Comparison of ENCODE assay signal across 26 mouse cellular contexts in the genomic region with DNA sequence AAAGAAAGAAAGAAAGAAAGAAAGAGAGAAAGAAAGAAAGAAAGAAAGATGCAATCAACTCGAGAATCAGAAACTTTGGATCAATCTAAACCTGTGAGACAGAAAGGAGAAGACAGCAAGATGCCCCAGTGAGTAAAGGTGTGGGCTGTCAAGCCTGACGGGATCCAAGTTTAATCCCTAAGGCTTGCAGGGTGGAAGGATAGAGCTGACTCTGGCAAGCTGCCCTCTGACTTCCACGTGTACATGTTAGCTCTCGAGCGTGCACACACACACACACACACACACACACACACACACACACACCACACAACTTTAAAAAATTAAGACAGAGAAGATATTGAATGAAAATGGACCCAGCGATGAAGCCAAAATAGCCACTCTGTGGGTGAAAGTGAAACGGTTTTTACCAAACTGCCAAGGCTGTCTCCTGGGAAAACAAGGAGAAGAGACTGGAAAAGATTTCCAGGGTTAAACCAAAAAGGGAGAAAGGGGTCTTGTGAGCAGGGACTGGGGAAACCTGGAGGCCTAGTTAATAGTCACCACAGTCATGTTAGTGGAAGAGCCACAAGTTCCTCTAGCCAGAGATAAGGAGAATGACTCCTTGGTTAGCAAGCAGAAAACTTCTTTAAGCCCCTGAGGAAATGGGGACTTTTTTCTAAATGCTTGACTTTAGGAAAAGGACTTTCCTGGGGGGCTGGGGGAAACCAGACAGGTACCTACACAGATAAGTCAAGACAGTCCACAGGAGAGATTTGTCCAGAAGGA. TPM values are rescaled to one million over a fixed set of nuclear protein-coding genes. Genes with fewer than 3 reads are reported as not detected.
DNase-seq lines count a peak whose midpoint lies in the region; ATAC-seq and TF ChIP-seq lines count a peak whose summit lies in the region.
"Had no signal": no experiment of that assay in that cellular context is flagged by ENCODE, and none has a peak within 500 bp of the region (broad histone marks: within the 10 kb centered on the region; RNA-seq: fewer than 3 reads in every experiment).

No protein-coding gene starts in this region.

- 51% methylated on average over 7 of the region's 7 CpGs for WGBS in stomach, embryonic 15.5 days
- 38% methylated on average over 7 of the region's 7 CpGs for WGBS in liver, embryonic 12.5 days (ENCODE audit: insufficient replicate concordance)
- WGBS in forebrain, embryonic 16.5 days: 53% methylated on average over 7 of the region's 7 CpGs

- no peaks in the 10 kb centered on the region for H3K27me3 ChIP-seq in ES-Bruce4 (ENCODE audit: control insufficient read depth, insufficient read depth, low read length, poor library complexity, severe bottlenecking)
- no peaks in the 10 kb centered on the region for H3K27me3 ChIP-seq in stomach, embryonic 15.5 days (replicated peaks)
- peaks cover 43% of the 10 kb centered on the region for H3K27me3 ChIP-seq in liver, embryonic 12.5 days (replicated peaks)
- no peaks in the 10 kb centered on the region for H3K27me3 ChIP-seq in forebrain, embryonic 16.5 days (replicated peaks; ENCODE audit: control insufficient read depth, insufficient read depth, low read length)

- H3K36me3 ChIP-seq in ES-Bruce4 (ENCODE audit: control insufficient read depth, insufficient read depth, low read length, poor library complexity, severe bottlenecking): no peaks in the 10 kb centered on the region
- no peaks in the 10 kb centered on the region for H3K36me3 ChIP-seq in stomach, embryonic 15.5 days
- H3K36me3 ChIP-seq in liver, embryonic 12.5 days: no peaks in the 10 kb centered on the region
- no peaks in the 10 kb centered on the region for H3K36me3 ChIP-seq in forebrain, embryonic 16.5 days (ENCODE audit: control insufficient read depth, insufficient read depth)
- H3K36me3 ChIP-seq: embryonic facial prominence, embryonic 13.5 days; G1E; heart, embryonic 13.5 days; limb, embryonic 12.5 days; midbrain, embryonic 13.5 days had no signal

- TF ChIP-seq EP300 in ES-Bruce4 (IDR thresholded peaks at IDR 0.05; ENCODE audit: insufficient read depth, low read depth, low read length): no peak

- H3K9me3 ChIP-seq in ES-Bruce4 (replicated peaks; ENCODE audit: control insufficient read depth, insufficient read depth, low read length, poor library complexity, severe bottlenecking): no peaks in the 10 kb centered on the region
- H3K9me3 ChIP-seq in stomach, embryonic 15.5 days: no peaks in the 10 kb centered on the region
- H3K9me3 ChIP-seq in liver, embryonic 12.5 days (replicated peaks): no peaks in the 10 kb centered on the region
- no peaks in the 10 kb centered on the region for H3K9me3 ChIP-seq in forebrain, embryonic 16.5 days (ENCODE audit: control insufficient read depth, low read length)
- H3K9me3 ChIP-seq: embryonic facial prominence, embryonic 13.5 days; G1E; heart, embryonic 13.5 days; limb, embryonic 12.5 days; midbrain, embryonic 13.5 days had no signal

- peak overlapping the region; percentile 28 for H3K9ac ChIP-seq in ES-Bruce4 (ENCODE audit: low read depth, poor library complexity, severe bottlenecking)
- H3K9ac ChIP-seq in stomach, embryonic 15.5 days: no peak overlapping the region
- H3K9ac ChIP-seq in liver, embryonic 12.5 days: no peak overlapping the region
- no peak overlapping the region for H3K9ac ChIP-seq in forebrain, embryonic 16.5 days (replicated peaks; ENCODE audit: low read depth, low read length)
- H3K9ac ChIP-seq: embryonic facial prominence, embryonic 13.5 days; forebrain, postnatal 0 days; limb, embryonic 12.5 days; midbrain, embryonic 13.5 days had no signal

- no peak for ATAC-seq in stomach, embryonic 15.5 days (ENCODE audit: insufficient read depth, low FRiP score, low read depth)
- ATAC-seq in liver, embryonic 12.5 days: no peak
- no peak for ATAC-seq in erythroid progenitor cell, adult 5-6 weeks (replicated peaks; ENCODE audit: low FRiP score, poor library complexity, severe bottlenecking)
- ATAC-seq in forebrain, embryonic 16.5 days: no peak
- ATAC-seq: forebrain, postnatal 0 days; midbrain, embryonic 13.5 days had no signal

- no peak overlapping the region for H3K4me3 ChIP-seq in gastrocnemius, adult 2 months
- H3K4me3 ChIP-seq in ES-Bruce4 (ENCODE audit: low read depth, low read length): no peak overlapping the region
- H3K4me3 ChIP-seq in stomach, embryonic 15.5 days (replicated peaks): no peak overlapping the region
- H3K4me3 ChIP-seq in liver, embryonic 12.5 days: no peak overlapping the region
- H3K4me3 ChIP-seq in forebrain, embryonic 16.5 days (replicated peaks; ENCODE audit: low read length): no peak overlapping the region
- H3K4me3 ChIP-seq: heart, adult 2 months; midbrain, embryonic 13.5 days had no signal

- TF ChIP-seq CTCF in gastrocnemius, adult 2 months (IDR thresholded peaks at IDR 0.05): no peak
- TF ChIP-seq CTCF in ES-Bruce4 (IDR thresholded peaks at IDR 0.05; ENCODE audit: low read depth, low read length): no peak

- intact Hi-C loops in gastrocnemius, adult 2 months (cut with DNase I): loop anchor here (2.0 to 5.0 kb wide), 2 partner anchors 82 to 115 kb away; no protein-coding TSS in a partner anchor

- H3K27ac ChIP-seq in gastrocnemius, adult 2 months: peak overlapping the region; percentile 43; the same call in 1 of the 2 replicates
- H3K27ac ChIP-seq in ES-Bruce4 (ENCODE audit: insufficient read depth, low read length): peak overlapping the region; percentile 82
- H3K27ac ChIP-seq in stomach, embryonic 15.5 days: 0 out of 2 replicates have a peak overlapping the region, but pooled peaks have one; percentile 33
- H3K27ac ChIP-seq in liver, embryonic 12.5 days: no peak overlapping the region
- no peak overlapping the region for H3K27ac ChIP-seq in forebrain, embryonic 16.5 days (ENCODE audit: low read length)
- H3K27ac ChIP-seq: embryonic facial prominence, embryonic 13.5 days; heart, adult 2 months; heart, embryonic 13.5 days; layer of hippocampus, adult 2 months; limb, embryonic 12.5 days; midbrain, embryonic 13.5 days had no signal

- H3K4me1 ChIP-seq in ES-Bruce4 (ENCODE audit: control insufficient read depth, insufficient read depth, low read length): peaks cover 4% of the 10 kb centered on the region
- peaks cover 6% of the 10 kb centered on the region; the same call in 1 of the 2 replicates for H3K4me1 ChIP-seq in stomach, embryonic 15.5 days
- H3K4me1 ChIP-seq in liver, embryonic 12.5 days: peaks cover 11% of the 10 kb centered on the region; the same call in 1 of the 2 replicates
- H3K4me1 ChIP-seq in forebrain, embryonic 16.5 days (replicated peaks; ENCODE audit: control insufficient read depth, insufficient read depth, low read length): peaks cover 19% of the 10 kb centered on the region

- no peak overlapping the region for H3K4me2 ChIP-seq in stomach, embryonic 15.5 days
- no peak overlapping the region for H3K4me2 ChIP-seq in liver, embryonic 12.5 days
- no peak overlapping the region for H3K4me2 ChIP-seq in forebrain, embryonic 16.5 days (ENCODE audit: low read length)

- no peak for DNase-seq in gastrocnemius, adult 2 months
- DNase-seq in gastrocnemius, postnatal 25 days: no peak
- DNase-seq in kidney, postnatal 10 days: peak; percentile 50
- DNase-seq: adrenal gland, adult 8-10 months; cerebellum, adult 18-20 months; forebrain, postnatal 0 days; gastrocnemius, postnatal 36 days; heart, adult 2 months; heart, postnatal 14 days; layer of hippocampus, postnatal 36 days; lung, adult 18-20 months; retina, postnatal 1 day; right cerebral cortex, postnatal 25 days had no signal

- no peak for TF ChIP-seq POLR2A in ES-Bruce4 (IDR thresholded peaks at IDR 0.05; ENCODE audit: insufficient read depth, low read length)

RNA-seq across cellular contexts. Expression of a gene that starts 5.1 kb away (rescaled TPM):
- 1 to 10 TPM in 1 of 2 experiments, under 1 TPM in 1; 0.66 to 1.3 TPM for total RNA-seq in gastrocnemius, adult 2 months (2021)
- total RNA-seq in gastrocnemius, postnatal 25 days (2021): under 1 TPM; 0.28 to 0.96 TPM
- 2.0 and 2.1 TPM in 2 replicates for polyA plus RNA-seq in ES-Bruce4 (2011; ENCODE audit: insufficient read depth, insufficient read length, low read depth, missing spikeins)
- polyA plus RNA-seq in stomach, embryonic 15.5 days (2015; fragmentation: Nextera tagmentation; extraction: Ambion mirVana): 1.7 and 2.5 TPM in 2 replicates
- polyA plus RNA-seq in liver, embryonic 12.5 days (2016; fragmentation: Nextera tagmentation; extraction: Ambion mirVana): 0.93 and 1.2 TPM in 2 replicates
- 2.9 and 3.8 TPM in 2 replicates for total RNA-seq in erythroid progenitor cell, adult 5-6 weeks (2015; ENCODE audit: low replicate concordance)
- 1.3 TPM in 1 of 2 replicates, not detected in the other for total RNA-seq in erythroid progenitor cell, adult 5-6 weeks (2017; ENCODE audit: low replicate concordance)
- 0.35 and 0.43 TPM in 2 replicates for polyA plus RNA-seq in forebrain, embryonic 16.5 days (2015; fragmentation: Nextera tagmentation; extraction: Ambion mirVana)
- total RNA-seq: forebrain, postnatal 0 days; monocyte, adult 5-6 weeks had no signal

RNA-seq across cellular contexts. Expression of a gene that starts 32.5 kb away (rescaled TPM):
- 1 to 10 TPM; 6.8 to 9.9 TPM for total RNA-seq in gastrocnemius, adult 2 months (2021)
- total RNA-seq in gastrocnemius, postnatal 25 days (2021): 1 to 10 TPM; 6.9 to 8.9 TPM
- 24.5 and 30.6 TPM in 2 replicates for polyA plus RNA-seq in ES-Bruce4 (2011; ENCODE audit: insufficient read depth, insufficient read length, low read depth, missing spikeins)
- 24.0 and 28.1 TPM in 2 replicates for polyA plus RNA-seq in stomach, embryonic 15.5 days (2015; fragmentation: Nextera tagmentation; extraction: Ambion mirVana)
- polyA plus RNA-seq in liver, embryonic 12.5 days (2016; fragmentation: Nextera tagmentation; extraction: Ambion mirVana): 11.9 and 14.5 TPM in 2 replicates
- 5.0 and 34.8 TPM in 2 replicates for total RNA-seq in erythroid progenitor cell, adult 5-6 weeks (2015; ENCODE audit: low replicate concordance)
- total RNA-seq in erythroid progenitor cell, adult 5-6 weeks (2017; ENCODE audit: low replicate concordance): 3.2 and 8.5 TPM in 2 replicates
- 33.0 and 35.4 TPM in 2 replicates for polyA plus RNA-seq in forebrain, embryonic 16.5 days (2015; fragmentation: Nextera tagmentation; extraction: Ambion mirVana)

RNA-seq across cellular contexts. Expression of a gene that starts 32.6 kb away (rescaled TPM):
- total RNA-seq in gastrocnemius, adult 2 months (2021): 10 to 100 TPM in 1 of 2 experiments, 1 to 10 TPM in 1; 5.6 to 10.3 TPM
- 1 to 10 TPM; 7.2 to 7.3 TPM for total RNA-seq in gastrocnemius, postnatal 25 days (2021)
- polyA plus RNA-seq in ES-Bruce4 (2011; ENCODE audit: insufficient read depth, insufficient read length, low read depth, missing spikeins): 37.7 and 44.2 TPM in 2 replicates
- 17.6 and 18.7 TPM in 2 replicates for polyA plus RNA-seq in stomach, embryonic 15.5 days (2015; fragmentation: Nextera tagmentation; extraction: Ambion mirVana)
- 12.8 and 13.4 TPM in 2 replicates for polyA plus RNA-seq in liver, embryonic 12.5 days (2016; fragmentation: Nextera tagmentation; extraction: Ambion mirVana)
- 2.5 TPM in 1 of 2 replicates, not detected in the other for total RNA-seq in erythroid progenitor cell, adult 5-6 weeks (2015; ENCODE audit: low replicate concordance)
- 2.2 and 2.9 TPM in 2 replicates for total RNA-seq in erythroid progenitor cell, adult 5-6 weeks (2017; ENCODE audit: low replicate concordance)
- 12.7 and 14.3 TPM in 2 replicates for polyA plus RNA-seq in forebrain, embryonic 16.5 days (2015; fragmentation: Nextera tagmentation; extraction: Ambion mirVana)

RNA-seq across cellular contexts. Expression of a gene that starts 58.2 kb away (rescaled TPM):
- 10 to 100 TPM in 1 of 2 experiments, 1 to 10 TPM in 1; 7.8 to 15.3 TPM for total RNA-seq in gastrocnemius, adult 2 months (2021)
- 10 to 100 TPM; 11.9 to 13.1 TPM for total RNA-seq in gastrocnemius, postnatal 25 days (2021)
- 0.36 and 0.47 TPM in 2 replicates for polyA plus RNA-seq in ES-Bruce4 (2011; ENCODE audit: insufficient read depth, insufficient read length, low read depth, missing spikeins)
- 1.0 and 3.9 TPM in 2 replicates for polyA plus RNA-seq in stomach, embryonic 15.5 days (2015; fragmentation: Nextera tagmentation; extraction: Ambion mirVana)
- 0.58 and 1.4 TPM in 2 replicates for polyA plus RNA-seq in liver, embryonic 12.5 days (2016; fragmentation: Nextera tagmentation; extraction: Ambion mirVana)
- total RNA-seq in erythroid progenitor cell, adult 5-6 weeks (2015; ENCODE audit: low replicate concordance): not detected in 2 replicates
- not detected in 2 replicates for total RNA-seq in erythroid progenitor cell, adult 5-6 weeks (2017; ENCODE audit: low replicate concordance)
- polyA plus RNA-seq in forebrain, embryonic 16.5 days (2015; fragmentation: Nextera tagmentation; extraction: Ambion mirVana): 0.09 and 0.36 TPM in 2 replicates
- total RNA-seq: G1E; heart, adult 2 months; heart, postnatal 14 days; monocyte, adult 5-6 weeks had no signal
- polyA plus RNA-seq: G1E; heart, adult 2 months; spleen, adult 2 months had no signal

Comparison
In these comparisons a context has a peak if more than half of its experiments do, and no peak if none do; other contexts are left out.
1. H3K27ac ChIP-seq: peak in gastrocnemius, adult 2 months (single experiment), ES-Bruce4 (single experiment) and stomach, embryonic 15.5 days (single experiment); none in liver, embryonic 12.5 days (single experiment) and forebrain, embryonic 16.5 days (single experiment).